Mouse (Mus musculus) hindlimb bud, embryonic 11.5 days (tissue): ENCODE measurements around the gene Mxi1.

Experiments used
- DNase-seq: peaks from one replicate; pipeline ENCODE4 v3.0.0-alpha.2; 2012; ENCODE audit warnings: low read depth, low spot score; ENCODE audit errors: extremely low spot score

Gene Mxi1

DNA sequence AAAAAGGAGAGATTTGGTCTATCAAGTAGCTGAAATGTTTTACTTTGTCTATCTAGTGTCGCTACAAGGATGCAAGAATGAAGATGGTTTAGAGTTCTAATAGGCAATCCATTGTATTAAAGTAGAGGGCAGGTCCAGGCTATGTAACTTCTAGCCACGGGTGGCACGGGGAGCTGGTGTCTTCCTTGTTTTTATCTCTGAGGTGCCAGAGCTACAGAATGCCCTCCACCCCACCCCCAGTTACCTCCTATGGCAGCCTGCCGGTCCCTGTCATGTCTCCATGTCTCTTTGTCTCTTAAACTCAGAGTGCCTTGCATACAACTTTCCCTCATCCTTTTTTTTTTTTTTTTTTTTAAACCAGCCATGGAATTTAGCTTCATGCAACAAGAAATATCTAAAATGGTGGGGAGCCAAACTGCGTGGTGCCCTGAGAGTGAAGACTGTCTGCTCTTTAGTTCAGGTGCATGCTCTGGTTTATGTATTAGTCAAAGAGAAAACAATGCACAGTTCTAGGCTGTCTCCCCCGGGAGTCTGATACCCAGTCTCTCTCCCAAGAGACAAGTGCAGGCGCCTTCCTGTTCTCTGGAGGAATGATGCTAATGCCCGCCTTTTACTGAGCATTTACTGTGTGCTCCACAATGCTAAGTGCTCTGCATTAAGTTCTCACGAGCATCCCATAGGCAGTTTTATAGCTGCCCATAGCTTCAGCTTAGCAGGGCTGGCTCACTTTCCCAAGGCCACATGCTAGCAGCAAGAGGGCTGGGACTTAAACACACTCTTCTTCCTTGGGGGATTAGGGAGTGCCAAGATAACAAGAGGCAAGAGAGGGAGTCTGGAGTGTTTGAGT lies 10.2 kb downstream of the Mxi1 start:
- DNase-seq, result no peak

DNA sequence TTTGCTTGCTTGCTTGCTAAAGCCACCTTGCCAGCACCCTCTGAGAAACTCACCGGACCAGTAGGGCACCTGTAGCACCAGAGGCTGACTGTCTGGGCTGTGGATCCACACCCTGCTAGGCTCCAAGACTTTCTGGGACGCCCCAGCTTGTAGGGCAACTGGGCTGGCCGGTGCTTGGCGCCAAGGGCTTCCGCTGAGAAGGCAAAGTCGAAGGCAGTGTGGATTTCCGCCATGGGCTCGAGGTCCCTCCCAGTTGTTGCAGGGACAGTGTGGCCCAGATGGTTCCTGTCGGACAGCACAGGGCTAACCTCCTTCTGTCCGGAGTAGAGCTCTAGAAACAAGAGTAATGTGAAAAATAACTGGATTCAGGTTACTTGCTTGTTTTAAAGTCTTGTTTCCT lies 11.0 kb downstream of the Mxi1 start:
- DNase-seq, result no peak

- DNase-seq, result no peak
Observed at GRCm38 (mm10) chr19:53322438-53323048, 12.2 kb downstream of the Mxi1 start.

GRCm38 (mm10) chr19:53324866-53325265 lies 14.5 kb downstream of the Mxi1 start:
- DNase-seq, result no peak

DNA sequence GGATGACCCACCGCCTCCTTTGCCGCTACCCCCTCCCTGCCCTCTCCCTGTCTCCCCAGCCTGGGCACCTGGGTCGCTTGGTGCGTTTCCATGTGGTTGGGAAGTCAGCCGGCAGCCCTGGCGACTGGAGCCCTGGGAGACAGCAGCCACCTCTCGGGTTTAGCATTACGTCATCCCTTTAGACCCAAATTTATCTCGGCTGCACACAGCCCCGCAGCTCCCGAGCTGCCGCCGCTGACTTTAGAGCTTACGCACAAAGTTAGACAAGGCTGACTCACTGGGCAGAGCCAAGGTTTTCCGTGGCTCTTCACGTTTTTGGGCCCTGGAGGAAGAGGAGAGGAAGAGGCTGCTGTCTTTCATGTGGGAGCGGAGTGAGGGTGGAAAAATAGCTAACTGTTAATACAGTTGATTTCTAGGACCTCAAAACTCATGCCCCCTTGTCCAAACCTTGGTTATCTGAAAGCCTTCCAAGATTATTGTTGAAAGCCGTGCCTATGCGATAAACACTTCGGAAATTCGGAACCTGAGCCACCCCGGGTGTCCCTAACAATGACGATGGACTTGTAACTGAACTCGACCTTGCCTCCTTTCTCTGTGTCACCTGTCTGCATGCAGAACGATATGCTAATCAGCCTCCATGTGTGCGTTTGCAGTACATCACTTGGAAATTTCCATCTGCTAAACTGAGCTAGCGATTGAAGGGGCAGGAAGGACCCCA lies 15.4 kb downstream of the Mxi1 start:
- no peak for DNase-seq

DNA sequence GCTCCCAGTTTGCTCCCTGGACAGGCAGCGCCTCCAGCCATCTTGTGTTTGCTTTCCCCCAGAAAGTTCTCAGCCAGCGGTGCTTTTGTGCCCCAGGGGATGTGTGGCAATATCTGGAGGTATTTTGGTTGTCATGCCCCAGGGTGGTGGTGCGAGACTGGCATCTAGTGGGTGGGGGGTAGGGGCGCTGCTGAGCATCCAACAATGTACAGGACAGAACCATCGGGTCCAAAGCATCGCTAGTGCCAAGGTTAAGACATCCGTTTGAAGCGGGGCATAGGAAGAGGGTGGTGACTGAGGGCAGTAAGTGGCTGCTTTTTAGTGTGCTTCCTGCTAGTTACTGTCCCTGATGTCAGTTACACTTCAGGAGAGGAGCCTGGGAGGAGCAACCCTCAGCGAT lies 17.8 kb downstream of the Mxi1 start:
- DNase-seq, result no peak

DNA sequence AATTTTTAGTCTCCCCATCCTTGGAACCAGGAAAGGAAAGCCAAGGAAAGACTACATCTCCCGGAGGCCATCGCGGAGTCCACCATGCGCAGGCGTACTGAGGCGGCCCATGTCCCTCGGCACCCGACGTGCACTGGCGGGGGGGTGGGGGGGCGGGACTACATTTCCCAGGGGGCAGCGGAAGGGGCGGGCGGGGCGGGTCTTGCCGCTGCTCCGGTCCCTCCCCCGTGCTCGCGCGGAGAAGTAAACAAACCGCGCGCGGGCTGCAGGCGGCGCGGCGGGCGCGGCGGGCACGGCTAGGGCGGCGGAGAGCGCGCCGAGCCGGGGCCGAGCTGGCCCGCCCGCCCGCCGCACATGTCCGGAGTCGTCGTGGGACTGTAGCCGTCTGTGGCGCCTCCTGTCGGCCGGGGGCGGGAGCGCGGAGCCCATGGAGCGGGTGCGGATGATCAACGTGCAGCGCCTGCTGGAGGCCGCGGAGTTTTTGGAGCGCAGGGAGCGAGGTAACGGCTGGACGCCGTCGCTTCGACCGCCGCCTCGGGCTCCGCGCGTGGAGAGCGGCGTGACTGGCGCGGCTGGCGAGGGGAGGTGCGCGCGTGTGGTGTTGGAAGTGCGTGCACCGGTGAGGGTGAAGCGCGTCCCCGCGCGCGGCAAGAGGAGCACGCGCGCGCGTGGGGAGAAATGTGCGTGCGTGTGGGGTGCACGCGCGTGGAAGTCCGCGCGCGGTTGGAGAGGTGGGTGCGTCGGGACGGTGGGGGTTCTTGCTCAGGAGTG lies 19.1 kb downstream of the Mxi1 start:
- no peak for DNase-seq

DNA sequence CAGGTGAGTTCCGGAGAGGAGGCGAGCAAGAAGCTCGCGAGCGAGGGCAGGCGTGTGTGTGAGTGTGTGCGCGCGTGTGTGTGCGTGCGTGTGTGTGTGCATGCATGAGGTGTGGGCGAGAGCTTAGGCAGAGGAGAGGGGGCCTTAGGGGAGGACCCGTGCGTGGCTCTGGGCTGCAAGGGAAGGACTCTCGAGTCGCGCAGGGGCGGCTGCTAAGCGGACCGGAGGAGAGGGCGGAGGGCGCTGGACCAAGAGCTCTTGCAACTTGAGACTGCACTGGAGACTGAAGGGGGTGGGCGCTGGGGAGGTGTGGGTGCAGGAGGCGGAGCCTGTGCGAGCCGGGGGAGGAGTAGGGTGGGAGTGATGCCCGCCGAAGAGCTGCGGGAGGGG lies 19.7 kb downstream of the Mxi1 start:
- no peak for DNase-seq

DNA sequence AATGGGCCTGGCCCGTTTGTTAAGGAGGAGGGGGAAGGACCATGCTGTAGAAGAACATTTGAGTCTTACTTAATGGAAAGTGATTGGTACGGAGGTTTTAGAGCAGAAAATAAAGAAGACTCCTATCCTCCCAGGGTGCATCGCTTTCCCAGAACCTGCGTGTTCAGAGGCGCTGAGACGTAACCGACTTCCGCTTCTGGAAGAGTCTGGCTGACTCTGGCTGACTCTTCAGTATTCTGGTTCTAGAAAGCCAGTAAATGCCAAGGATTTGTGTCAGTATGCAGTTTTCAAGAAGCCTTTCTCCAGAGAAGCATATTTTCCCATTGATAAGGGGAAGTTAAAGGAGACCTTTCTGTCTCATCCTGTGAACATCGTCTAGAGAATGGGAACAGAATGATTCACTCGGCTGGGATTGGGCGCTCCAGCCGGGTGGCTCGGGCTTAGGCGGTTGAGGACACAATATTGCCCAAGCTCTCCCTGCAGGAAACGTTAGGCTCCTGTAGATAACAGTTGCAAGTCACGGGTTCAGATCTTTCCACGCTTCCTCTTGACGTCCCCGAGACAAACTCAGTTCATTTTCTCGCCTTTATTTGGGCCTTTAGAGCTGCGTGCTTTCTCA lies 21.7 kb downstream of the Mxi1 start:
- DNase-seq, result no peak

DNA sequence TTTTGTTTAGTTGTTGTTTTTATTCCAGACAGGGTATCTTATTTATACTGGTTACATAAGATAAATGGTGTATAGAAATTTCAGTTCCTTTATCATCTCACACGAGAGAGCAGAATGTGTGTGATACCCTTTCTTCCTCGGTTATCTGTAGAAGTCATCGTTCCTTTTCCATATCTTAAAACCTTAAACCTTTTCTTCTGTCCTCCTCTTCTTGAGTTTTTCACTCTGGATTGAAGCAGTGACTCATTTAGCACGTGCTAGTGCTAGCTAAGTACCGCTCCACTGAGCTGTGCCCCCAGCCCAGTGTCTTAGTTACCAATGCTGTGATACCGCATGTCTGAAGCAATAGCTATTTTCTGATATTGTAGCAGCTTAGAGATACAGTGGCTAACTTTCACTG lies 23.4 kb downstream of the Mxi1 start:
- DNase-seq, result no peak

DNA sequence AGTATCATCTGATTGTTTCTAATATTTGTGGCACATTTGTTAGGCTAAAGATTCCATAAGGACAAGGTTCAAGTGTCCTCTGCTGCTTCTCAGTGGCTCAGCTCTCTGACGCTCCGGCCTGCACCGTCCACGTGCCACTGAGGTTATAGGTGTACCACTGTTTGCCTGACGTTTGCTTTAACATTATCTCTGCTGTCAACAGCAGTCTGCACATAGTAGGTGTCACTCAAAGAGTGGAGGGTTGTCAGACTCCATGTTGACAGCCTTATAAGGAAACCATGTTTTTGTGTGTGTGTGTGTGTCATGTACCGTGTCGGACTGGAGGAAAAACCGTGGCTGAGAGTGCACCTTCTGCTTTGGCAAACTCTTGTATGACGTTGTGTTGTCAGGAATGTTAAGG lies 24.9 kb downstream of the Mxi1 start:
- no peak for DNase-seq

GRCm38 (mm10) chr19:53340423-53340822 lies 30.1 kb downstream of the Mxi1 start:
- DNase-seq, result no peak

- DNase-seq, result no peak
Observed at GRCm38 (mm10) chr19:53343174-53343881, 33.0 kb downstream of the Mxi1 start.

GRCm38 (mm10) chr19:53344062-53344461 lies 33.7 kb downstream of the Mxi1 start:
- DNase-seq, result no peak

- DNase-seq, result no peak
Observed at GRCm38 (mm10) chr19:53345766-53346165, 35.4 kb downstream of the Mxi1 start.

DNA sequence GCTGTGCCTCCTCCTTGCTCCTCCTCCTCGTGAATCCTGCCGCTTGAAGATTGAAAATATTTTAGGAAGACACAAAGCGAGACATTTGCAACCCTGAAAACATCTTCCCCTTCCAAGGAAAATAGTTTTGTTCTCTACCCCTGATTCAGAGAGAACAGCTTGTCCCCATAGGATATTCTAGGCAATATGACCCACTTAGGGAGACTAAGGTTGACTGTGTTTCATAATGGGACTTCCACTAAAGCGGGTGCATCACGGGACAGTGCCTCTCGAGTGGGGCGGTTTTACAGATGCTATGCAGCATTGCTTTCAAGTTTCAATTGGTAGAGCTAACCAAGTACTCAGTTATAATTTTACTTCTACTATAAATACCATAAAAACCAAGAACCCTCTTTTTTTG lies 43.5 kb downstream of the Mxi1 start:
- DNase-seq, result no peak

DNA sequence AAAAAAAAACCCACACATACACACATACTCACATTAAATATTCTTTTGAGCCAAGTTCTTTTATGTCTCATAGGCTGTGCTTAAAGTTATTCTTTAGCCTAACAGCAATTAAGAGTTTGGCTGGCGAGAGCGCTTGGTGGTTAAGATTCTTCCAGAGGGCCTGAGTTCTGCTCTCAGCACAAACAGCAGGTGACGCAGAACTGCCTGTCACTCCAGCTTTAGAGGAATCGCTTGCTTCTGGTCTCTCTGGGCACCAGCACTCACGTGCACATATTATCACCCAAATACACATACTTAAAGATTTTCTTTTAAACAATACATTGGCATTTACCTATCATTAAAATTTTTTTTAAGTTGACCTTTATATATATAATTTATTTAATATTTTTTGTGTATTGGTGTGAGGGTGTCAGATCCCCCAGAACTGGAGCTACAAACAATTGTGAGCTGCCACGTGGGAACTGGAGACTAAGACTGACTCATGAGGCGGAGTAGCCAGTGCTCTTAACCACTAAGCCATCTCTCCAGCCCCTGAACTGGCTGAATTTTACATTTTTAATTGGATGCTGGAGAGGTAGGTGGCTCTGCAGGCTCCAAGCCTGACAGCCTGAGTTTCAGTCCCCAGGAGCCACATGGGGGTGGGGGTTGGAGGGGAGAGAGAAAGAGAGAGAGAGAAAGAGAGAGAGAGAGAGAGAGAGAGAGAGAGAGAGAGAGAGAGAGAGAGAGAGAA lies 44.1 kb downstream of the Mxi1 start:
- no peak for DNase-seq

GRCm38 (mm10) chr19:53355065-53355464 lies 44.7 kb downstream of the Mxi1 start:
- no peak for DNase-seq

- DNase-seq, result no peak
Observed at GRCm38 (mm10) chr19:53359160-53360033, 49.1 kb downstream of the Mxi1 start.
